Mouse (Mus musculus) spleen, adult 2 months (tissue): Measurements from ENCODE around the gene Sh2b3. TPM values are rescaled to one million over a fixed set of nuclear protein-coding genes. Genes with fewer than 3 reads are reported as not detected.

Experiments
- DNase-seq, 2 experiments: peaks; one replicate each; pipeline versions ENCODE4 v3.0.0 to v3.0.0-alpha.2; 2012 to 2021; ENCODE audit warnings: low spot score in 2 of 2, low read depth in 1 of 2
- H3K27ac ChIP-seq: fragments of 200-500 bp; 2 replicates; pipeline ENCODE4 v1.5.1; 2012; ENCODE audit warnings: low read length, inconsistent platforms; ENCODE audit not compliant: insufficient read depth
- H3K27me3 ChIP-seq: fragments of 200-500 bp; 2 replicates; pipeline ENCODE4 v1.6.1; 2012; ENCODE audit warnings: mild to moderate bottlenecking, moderate library complexity, low read length, inconsistent platforms; ENCODE audit not compliant: control insufficient read depth, insufficient read depth
- H3K36me3 ChIP-seq: fragments of 200-500 bp; 2 replicates; pipeline ENCODE4 v1.6.1; 2012; ENCODE audit warnings: mild to moderate bottlenecking, low read length, inconsistent platforms; ENCODE audit not compliant: control insufficient read depth, insufficient read depth
- H3K4me1 ChIP-seq: fragments of 200-500 bp; 2 replicates; pipeline ENCODE4 v1.6.1; 2011; ENCODE audit warnings: inconsistent platforms; ENCODE audit not compliant: control insufficient read depth, insufficient read depth, insufficient read length
- H3K4me3 ChIP-seq: fragments of 200-500 bp; 2 replicates; pipeline ENCODE4 v1.5.1; 2011; ENCODE audit warnings: mild to moderate bottlenecking, inconsistent platforms; ENCODE audit not compliant: insufficient read depth, insufficient read length; ENCODE audit errors: extremely low read depth
- CTCF ChIP-seq: fragments of 200-500 bp; IDR thresholded peaks from 2 replicates; pipeline ENCODE4 v1.5.1; 2011; ENCODE audit warnings: mild to moderate bottlenecking, inconsistent platforms; ENCODE audit not compliant: insufficient read depth, insufficient read length, insufficient replicate concordance; ENCODE audit errors: extremely low read depth
- POLR2A ChIP-seq: fragments of 200-500 bp; IDR thresholded peaks from 2 replicates; pipeline ENCODE4 v1.6.1; 2011; ENCODE audit warnings: low read depth, low read length, inconsistent platforms
- WGBS: fragments of 180-500 bp; shearing (Covaris S2); methylation state at CpG from one replicate; pipeline ENCODE4 v1.1.7; 2018; 5-methylcytosine and 5-hydroxymethylcytosine counted together
- polyA plus RNA-seq: library from polyadenylated mRNA; depleted of rRNA; stranded (reverse); fragments of >200 nt; gene quantifications from 2 replicates; pipeline ENCODE4 v1.2.3, GENCODE M21; 2012

Gene Sh2b3
- polyA plus RNA-seq, 1 experiment, result 118 TPM

DNA sequence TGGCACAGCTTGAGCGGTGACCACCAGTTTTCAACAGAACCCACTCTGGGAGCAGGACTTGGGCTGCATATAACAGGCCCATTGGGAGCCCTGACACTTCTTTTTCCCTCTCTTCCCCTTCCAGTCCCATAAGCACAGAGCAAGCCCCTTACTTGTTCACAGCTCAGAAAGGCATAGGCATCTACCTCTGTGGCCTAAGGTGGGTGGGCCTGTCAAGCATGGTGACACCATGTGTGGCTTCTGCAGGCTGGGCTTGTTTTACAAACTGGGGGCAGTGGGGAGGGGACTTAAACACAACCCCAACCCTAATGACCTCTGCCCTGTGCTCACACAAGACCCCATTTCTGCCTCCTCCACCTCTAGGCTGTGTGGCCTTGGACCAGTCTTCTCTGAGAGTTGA lies 13.8 kb downstream of the Sh2b3 start:
- peaks cover 58% of the 10 kb centered on the region for H3K36me3 ChIP-seq
- DNase-seq, result no peak
- H3K4me1 ChIP-seq, result peaks cover 30% of the 10 kb centered on the region; the same call in 1 of the 2 replicates
- no peaks in the 10 kb centered on the region for H3K27me3 ChIP-seq
- H3K27ac ChIP-seq, result peak overlapping the region; percentile 76; the same call in 1 of the 2 replicates
- 91% methylated on average over 1 of the region's 1 CpGs for WGBS
- no peak for TF ChIP-seq POLR2A
- TF ChIP-seq CTCF, result no peak
- no peak overlapping the region for H3K4me3 ChIP-seq

DNA sequence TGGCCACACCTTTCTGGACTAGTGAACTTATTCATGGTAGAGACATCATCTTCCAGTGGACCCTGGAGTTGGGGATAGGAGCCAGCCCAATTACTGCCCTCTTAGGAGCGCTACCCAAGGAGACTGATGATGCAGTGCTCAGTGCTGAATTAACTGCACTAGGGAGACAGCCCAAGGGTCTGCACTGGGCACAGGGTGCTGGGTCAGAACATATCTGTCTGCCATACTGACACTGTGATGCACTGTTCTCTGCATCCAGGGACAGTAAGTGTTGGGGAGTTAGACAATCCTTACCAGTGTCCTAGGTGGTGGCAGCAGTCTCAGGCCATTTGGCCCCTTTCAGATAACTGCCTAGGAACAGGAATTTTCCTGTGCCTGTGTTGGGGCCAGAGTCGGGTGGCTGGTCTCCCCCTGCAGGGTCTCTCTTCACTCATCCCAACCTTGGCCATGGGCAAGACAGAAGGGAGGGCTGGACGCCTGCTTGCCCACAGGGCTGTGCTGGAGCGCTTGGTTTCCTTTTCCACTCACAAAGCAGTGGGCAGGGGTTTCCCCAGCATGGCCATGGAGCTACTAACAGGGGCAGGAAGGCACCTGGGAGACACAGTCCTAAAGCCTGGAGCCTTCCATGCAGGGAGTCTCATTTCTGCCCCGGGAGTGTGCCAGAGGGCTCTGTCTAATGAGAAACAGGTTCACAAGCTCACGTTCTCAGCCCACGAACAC lies 14.5 kb downstream of the Sh2b3 start:
- peaks cover 58% of the 10 kb centered on the region for H3K36me3 ChIP-seq
- no peak for TF ChIP-seq POLR2A
- no peak for TF ChIP-seq CTCF
- H3K4me3 ChIP-seq, result no peak overlapping the region
- H3K4me1 ChIP-seq, result peaks cover 30% of the 10 kb centered on the region; the same call in 1 of the 2 replicates
- WGBS, result 76% methylated on average over 7 of the region's 7 CpGs
- H3K27ac ChIP-seq, result peak overlapping the region; percentile 12; the same call in 1 of the 2 replicates
- no peaks in the 10 kb centered on the region for H3K27me3 ChIP-seq
- no peak for DNase-seq

DNA sequence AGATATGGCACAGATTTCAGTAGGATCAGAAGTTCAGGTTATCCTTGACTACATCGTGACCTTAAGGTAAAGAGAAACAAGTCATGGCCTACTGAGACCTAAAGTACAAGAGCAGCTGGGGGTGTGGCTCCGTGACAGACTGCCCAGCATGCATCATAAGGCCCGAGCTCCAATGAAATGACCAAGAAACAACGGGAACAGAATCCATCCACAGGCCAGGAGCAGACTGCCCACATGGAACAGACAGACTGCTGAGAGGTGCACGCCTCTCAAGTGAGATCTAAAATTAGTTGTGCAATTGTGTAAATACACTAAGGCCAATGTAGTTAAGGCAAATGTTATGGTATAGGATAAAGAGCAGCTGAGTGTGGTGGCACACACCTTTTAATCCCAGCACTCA lies 15.9 kb downstream of the Sh2b3 start:
- Histone ChIP-seq H3K4me3 (no peak overlapping the region), H3K27ac (no peak overlapping the region), H3K27me3 (no peaks in the 10 kb centered on the region), H3K36me3 (peaks cover 57% of the 10 kb centered on the region), H3K4me1 (peaks cover 25% of the 10 kb centered on the region; the same call in 1 of the 2 replicates)
- no peak for DNase-seq
- TF ChIP-seq POLR2A, result no peak
- no peak for TF ChIP-seq CTCF
- 87% methylated on average over 5 of the region's 5 CpGs for WGBS

DNA sequence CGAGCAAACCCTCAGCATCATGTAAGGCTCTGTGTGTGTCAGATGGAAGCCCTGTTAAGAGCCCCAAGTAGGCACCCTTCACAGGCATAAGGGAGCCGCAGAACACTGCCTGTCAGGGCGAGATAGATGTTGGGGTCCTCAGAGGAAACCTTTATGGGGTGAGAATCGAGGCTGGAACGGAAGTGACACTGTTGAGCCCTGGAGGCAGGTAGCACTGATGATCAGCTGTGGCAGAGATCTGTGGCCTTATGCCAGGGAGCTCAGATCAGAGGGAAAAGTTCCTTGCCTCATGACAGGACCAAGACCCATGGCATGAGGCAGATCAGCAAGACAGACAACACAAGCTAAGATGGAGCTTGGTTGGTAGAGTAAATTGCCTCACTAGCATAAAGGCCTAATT lies 16.3 kb downstream of the Sh2b3 start:
- TF ChIP-seq POLR2A (no peak), CTCF (no peak)
- no peaks in the 10 kb centered on the region for H3K27me3 ChIP-seq
- peaks cover 56% of the 10 kb centered on the region for H3K36me3 ChIP-seq
- H3K27ac ChIP-seq, result no peak overlapping the region
- DNase-seq, result no peak
- WGBS, result 77% methylated on average over 5 of the region's 5 CpGs
- no peak overlapping the region for H3K4me3 ChIP-seq
- H3K4me1 ChIP-seq, result peaks cover 24% of the 10 kb centered on the region; the same call in 1 of the 2 replicates

DNA sequence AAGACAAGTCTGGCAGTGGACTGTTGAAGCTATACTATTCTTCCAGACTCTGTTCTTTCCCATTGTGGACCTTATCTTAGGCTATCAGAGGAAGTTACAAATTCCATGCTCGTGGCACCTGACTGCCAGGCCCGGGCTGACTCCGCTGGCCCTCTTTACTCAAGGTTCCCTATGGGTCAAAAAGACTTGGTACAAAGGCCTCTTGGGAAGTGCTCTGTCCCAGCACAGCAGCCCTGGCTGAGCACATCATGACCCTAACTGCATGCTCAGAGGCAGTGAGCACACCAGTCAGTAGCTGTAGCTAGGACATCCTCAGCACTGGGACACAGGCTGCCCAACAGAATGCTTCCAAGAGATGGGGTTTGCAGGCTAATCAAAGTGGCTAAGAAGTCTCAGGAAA lies 16.8 kb downstream of the Sh2b3 start:
- DNase-seq, result no peak
- peaks cover 59% of the 10 kb centered on the region for H3K36me3 ChIP-seq
- WGBS, result 70% methylated on average over 3 of the region's 3 CpGs
- H3K27ac ChIP-seq, result no peak overlapping the region
- no peaks in the 10 kb centered on the region for H3K27me3 ChIP-seq
- peaks cover 24% of the 10 kb centered on the region; the same call in 1 of the 2 replicates for H3K4me1 ChIP-seq
- H3K4me3 ChIP-seq, result no peak overlapping the region
- no peak for TF ChIP-seq POLR2A
- no peak for TF ChIP-seq CTCF

DNA sequence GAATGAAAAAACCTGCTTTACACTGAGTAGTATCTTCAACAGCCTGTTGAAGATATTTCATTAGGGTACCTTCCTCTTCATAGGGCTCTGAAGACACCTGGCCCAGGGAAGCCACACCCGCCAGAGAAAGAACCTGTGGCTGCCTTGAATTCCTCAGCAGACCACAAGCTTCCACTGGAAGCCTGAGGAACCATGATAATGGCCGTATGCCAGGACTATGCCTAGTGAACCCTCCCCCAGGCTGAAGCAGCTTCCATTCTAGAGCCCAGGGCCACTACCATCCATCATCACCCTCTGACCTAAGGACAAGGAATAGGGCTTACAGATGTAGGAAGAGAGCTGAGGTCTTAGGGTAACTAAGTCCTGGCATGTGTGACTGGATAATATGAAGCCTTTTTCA lies 17.3 kb downstream of the Sh2b3 start:
- Histone ChIP-seq H3K27me3 (no peaks in the 10 kb centered on the region), H3K27ac (no peak overlapping the region), H3K4me1 (peaks cover 24% of the 10 kb centered on the region; the same call in 1 of the 2 replicates), H3K4me3 (no peak overlapping the region), H3K36me3 (peaks cover 57% of the 10 kb centered on the region)
- WGBS, result 64% methylated on average over 2 of the region's 2 CpGs
- TF ChIP-seq CTCF (no peak), POLR2A (no peak)
- DNase-seq, result no peak

DNA sequence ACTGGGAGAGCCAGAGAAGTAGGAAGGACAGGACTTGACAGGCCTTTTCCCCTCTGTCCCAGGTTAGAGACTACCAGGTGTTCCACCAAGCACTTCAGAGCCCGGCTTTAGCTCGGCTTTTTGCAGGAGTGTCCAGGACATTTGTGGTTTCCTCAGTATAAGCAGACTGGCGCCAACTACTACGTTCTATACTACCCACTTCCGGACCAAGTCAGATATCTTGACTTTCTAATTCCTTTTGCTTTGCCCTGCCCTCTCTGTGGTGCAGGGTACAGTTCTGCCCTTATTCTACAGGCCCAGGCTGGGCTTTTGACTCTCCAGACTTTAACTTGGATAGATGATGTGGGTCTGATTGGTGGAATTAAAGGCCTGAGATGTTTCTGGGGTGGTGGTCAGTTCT lies 17.9 kb downstream of the Sh2b3 start:
- DNase-seq, result no peak
- no peak overlapping the region for H3K27ac ChIP-seq
- H3K27me3 ChIP-seq, result no peaks in the 10 kb centered on the region
- 15% methylated on average over 5 of the region's 5 CpGs for WGBS
- H3K4me1 ChIP-seq, result peaks cover 22% of the 10 kb centered on the region; the same call in 1 of the 2 replicates
- TF ChIP-seq CTCF, result no peak
- no peak for TF ChIP-seq POLR2A
- H3K4me3 ChIP-seq, result no peak overlapping the region
- H3K36me3 ChIP-seq, result peaks cover 54% of the 10 kb centered on the region
